Mouse (Mus musculus): ENCODE measurements around the gene Apol6.

GRCm38 (mm10) chr15:77085818-77086217 lies 41.3 kb downstream of the Apol6 start:
- TF ChIP-seq EP300 (IDR thresholded peaks at IDR 0.05; ENCODE audit: insufficient read depth, low read depth, low read length) (no peak), CTCF (IDR thresholded peaks at IDR 0.05; ENCODE audit: low read depth, low read length) (no peak), POLR2A (IDR thresholded peaks at IDR 0.05; ENCODE audit: insufficient read depth, low read length) (no peak)
